Mouse (Mus musculus) kidney, adult 2 months (tissue): Measurements from ENCODE around the gene Cdc5l. TPM values are rescaled to one million over a fixed set of nuclear protein-coding genes. Genes with fewer than 3 reads are reported as not detected.
A peak's percentile ranks its signal among the peaks of the same experiment; 100 is the strongest.

ENCODE experiments used
- DNase-seq: peaks from one replicate; pipeline ENCODE4 v3.0.0; 2021
- H3K27ac ChIP-seq: fragments of 200-500 bp; 2 replicates; pipeline ENCODE4 v1.5.1; 2012; ENCODE audit warnings: low read depth, low read length, control low read depth, inconsistent platforms; ENCODE audit not compliant: insufficient read depth
- H3K27me3 ChIP-seq: fragments of 200-500 bp; replicated peaks from 2 replicates; pipeline ENCODE4 v1.6.1; 2012; ENCODE audit warnings: mild to moderate bottlenecking, moderate library complexity, low read length, inconsistent platforms; ENCODE audit not compliant: control insufficient read depth, insufficient read depth
- H3K36me3 ChIP-seq: fragments of 200-500 bp; 2 replicates; pipeline ENCODE4 v1.6.1; 2012; ENCODE audit warnings: mild to moderate bottlenecking, moderate library complexity, low read length, inconsistent platforms; ENCODE audit not compliant: control insufficient read depth, insufficient read depth
- H3K4me1 ChIP-seq: fragments of 200-500 bp; 2 replicates; pipeline ENCODE4 v1.6.1; 2011; ENCODE audit warnings: low read length; ENCODE audit not compliant: control insufficient read depth, insufficient read depth
- H3K4me3 ChIP-seq: fragments of 200-500 bp; 2 replicates; pipeline ENCODE4 v1.5.1; 2011; ENCODE audit warnings: mild to moderate bottlenecking, low read depth, low read length, control low read depth; ENCODE audit not compliant: insufficient read depth
- CTCF ChIP-seq: fragments of 200-500 bp; conservative IDR thresholded peaks from 2 replicates; pipeline ENCODE4 v1.5.1; 2011; ENCODE audit warnings: low read depth, mild to moderate bottlenecking, control low read depth, low read length, moderate library complexity, mixed read lengths; ENCODE audit not compliant: insufficient read depth, insufficient read length
- POLR2A ChIP-seq: fragments of 200-500 bp; IDR thresholded peaks from one replicate; pipeline ENCODE4 v1.6.1; 2011; ENCODE audit warnings: low read depth, low read length, control low read depth
- WGBS: fragments of 180-500 bp; shearing (Covaris S2); methylation state at CpG from one replicate; pipeline ENCODE4 v1.1.7; 2018; 5-methylcytosine and 5-hydroxymethylcytosine counted together
- polyA plus RNA-seq: library from polyadenylated mRNA; depleted of rRNA; stranded (reverse); fragments of >200 nt; gene quantifications from 2 replicates; pipeline ENCODE4 v1.2.3, GENCODE M21; 2012; rRNA removed

Gene Cdc5l
- polyA plus RNA-seq = 8.9 and 10.9 TPM in 2 replicates

DNA sequence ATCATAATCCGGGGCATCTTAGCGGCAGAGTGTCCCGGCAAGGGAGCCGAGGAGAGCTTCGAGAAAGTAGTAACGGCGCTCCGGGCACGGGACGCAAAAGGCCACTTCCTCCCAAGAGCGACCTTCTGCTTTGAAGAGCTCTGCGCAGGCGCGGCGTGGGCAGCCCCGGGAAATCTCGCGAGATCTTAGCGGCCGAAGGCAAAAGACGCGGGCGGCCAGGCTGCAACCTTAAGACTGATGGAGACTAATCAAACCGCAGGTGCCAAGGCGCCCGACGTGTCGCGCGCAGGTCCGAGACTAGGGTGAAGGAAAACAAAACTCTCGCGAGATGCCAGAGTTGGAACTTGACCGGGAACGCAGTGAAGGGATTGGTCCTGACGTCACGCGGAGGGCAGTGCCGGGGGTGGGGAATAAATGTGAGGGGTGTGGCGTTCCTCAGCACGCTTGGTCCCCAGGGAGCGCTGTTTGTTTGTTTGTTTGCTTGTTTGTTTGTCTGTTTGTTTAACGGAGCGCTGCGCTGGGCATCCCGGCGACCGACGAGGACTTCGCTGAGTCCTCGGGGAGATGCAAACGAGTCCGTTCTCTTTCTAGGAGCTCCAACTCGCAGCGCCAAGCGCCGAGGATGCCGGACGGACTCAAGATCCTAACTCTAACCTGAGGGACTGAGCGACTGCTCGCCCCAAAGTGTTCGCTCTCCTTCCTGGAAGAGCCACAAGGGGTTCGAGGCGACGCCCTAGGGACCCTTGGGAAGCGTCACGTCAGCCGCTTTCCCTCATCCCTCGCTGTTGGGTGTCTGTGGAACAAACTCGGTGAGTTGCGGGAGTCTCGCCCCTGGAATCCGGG, at the start of gene Cdc5l:
Gene Cdc5l, minus strand, starts transcription at position 319 of the 843 bp plus-strand sequence.
- under 1% methylated on average over 73 of the region's 73 CpGs for WGBS
- DNase-seq = peak; percentile 99
- Histone ChIP-seq H3K36me3 (no peaks in the 10 kb centered on the region; the same call in 1 of the 2 replicates), H3K4me3 (peak within 1 kb of the TSS; percentile 97), H3K27ac (peak within 1 kb of the TSS; percentile 97), H3K27me3 (no peaks in the 10 kb centered on the region), H3K4me1 (peaks cover 5% of the 10 kb centered on the region; the same call in 1 of the 2 replicates)
- peak; percentile 88 for TF ChIP-seq POLR2A
- TF ChIP-seq CTCF = peak; percentile 23; the same call in 1 of the 2 replicates

DNA sequence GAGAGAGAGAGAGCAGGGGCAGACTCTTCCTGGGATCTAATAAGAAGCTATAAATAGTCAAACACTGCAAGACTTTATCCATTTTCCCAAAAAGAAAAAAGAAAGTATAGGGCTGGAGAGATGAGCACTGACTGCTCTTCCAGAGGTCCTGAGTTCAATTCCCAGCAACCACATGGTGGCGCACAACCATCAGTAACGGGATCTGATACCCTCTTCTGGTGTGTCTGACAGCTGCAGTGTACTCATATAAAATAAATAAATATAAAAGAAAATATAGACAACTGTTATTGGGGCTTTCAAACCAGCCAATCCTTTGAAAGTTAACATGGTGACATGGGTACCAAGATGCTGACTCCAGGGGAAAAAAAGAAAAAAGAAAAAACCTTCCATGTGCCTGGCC, 46.9 kb upstream of the Cdc5l start:
- WGBS = 43% methylated on average over 2 of the region's 2 CpGs
- DNase-seq = no peak
- Histone ChIP-seq H3K27ac (no peak overlapping the region), H3K36me3 (no peaks in the 10 kb centered on the region), H3K27me3 (no peaks in the 10 kb centered on the region; the same call in 1 of the 2 replicates), H3K4me1 (no peaks in the 10 kb centered on the region), H3K4me3 (no peak overlapping the region)
- no peak for TF ChIP-seq POLR2A
- peak; percentile 36 for TF ChIP-seq CTCF

DNA sequence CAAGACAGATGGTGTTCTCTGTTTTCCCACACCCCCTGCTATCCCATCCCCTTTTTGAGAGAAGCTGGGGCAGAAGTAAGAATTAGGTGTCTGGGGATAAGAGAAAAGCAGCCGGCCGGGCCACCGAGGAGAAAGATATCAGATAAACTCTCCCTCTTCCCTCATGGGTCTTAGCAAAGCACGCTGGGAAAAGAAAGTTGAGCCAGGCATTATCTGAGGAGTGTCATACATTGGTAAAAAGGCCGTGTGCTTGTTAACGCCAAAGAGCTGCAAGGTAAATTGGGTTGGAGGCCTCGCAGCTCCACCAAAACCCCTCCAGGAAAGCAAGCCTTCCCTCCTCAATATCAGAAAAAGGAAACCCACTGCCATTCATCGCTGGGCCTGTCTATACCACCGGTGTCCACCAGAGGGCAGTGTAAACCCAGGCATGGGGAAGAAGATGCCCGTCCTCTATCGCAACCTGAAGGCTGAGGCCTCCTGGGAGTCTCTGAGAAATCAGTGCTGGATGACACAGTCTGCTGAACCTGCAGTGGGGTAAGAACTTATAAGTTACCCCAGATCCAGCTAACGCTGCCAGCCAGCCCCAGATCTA, 44.8 kb upstream of the Cdc5l start:
- Histone ChIP-seq H3K4me3 (no peak overlapping the region), H3K4me1 (no peaks in the 10 kb centered on the region), H3K36me3 (no peaks in the 10 kb centered on the region), H3K27me3 (no peaks in the 10 kb centered on the region), H3K27ac (no peak overlapping the region)
- 15% methylated on average over 12 of the region's 12 CpGs for WGBS
- TF ChIP-seq POLR2A (no peak), CTCF (peak; percentile 97)
- peak; percentile 71 for DNase-seq

DNA sequence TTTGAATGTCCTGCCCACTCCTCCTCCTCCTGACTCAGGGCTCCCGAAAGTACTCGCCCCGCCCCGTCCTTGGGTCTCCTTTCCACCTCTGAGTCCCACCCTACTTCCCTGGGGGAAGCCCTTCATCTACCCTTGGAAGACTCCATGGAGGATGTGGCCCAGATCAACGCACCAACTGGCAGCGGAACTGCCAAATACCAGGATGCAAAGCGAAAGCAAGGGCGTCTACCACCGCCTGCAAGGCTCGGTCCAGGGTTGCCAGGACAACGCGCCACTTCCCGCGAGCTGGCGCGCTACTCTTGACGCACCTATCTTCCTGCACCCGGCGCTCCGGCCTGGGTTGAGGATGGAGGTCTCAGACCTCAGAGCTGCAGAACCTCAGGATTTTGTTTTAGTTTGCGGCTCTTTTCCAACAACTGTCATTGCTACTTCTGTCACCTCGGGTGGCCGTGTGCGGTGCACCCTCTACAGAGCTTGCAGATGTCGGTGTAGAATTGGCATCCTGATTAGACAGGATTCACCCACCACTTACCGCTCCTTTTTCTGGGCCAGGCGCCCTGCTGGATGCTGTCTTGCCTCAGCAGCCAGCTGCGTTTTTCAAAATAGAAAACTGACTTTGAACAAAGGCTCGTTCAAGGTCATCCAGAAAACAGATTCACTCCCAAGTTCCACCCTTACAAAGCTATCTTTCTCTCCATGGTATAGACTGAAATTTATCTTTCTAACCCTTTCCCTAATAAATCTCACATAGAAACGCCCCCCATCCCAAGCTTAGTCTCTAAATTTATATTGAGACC, 41.3 kb upstream of the Cdc5l start, which contains the start of gene Spats1:
Gene Spats1, minus strand, starts transcription at position 747 of the 797 bp plus-strand sequence.
- peak; percentile 52 for DNase-seq
- WGBS = 4% methylated on average over 30 of the region's 30 CpGs
- peak within 1 kb of the TSS; percentile 41 for H3K4me3 ChIP-seq

DNA sequence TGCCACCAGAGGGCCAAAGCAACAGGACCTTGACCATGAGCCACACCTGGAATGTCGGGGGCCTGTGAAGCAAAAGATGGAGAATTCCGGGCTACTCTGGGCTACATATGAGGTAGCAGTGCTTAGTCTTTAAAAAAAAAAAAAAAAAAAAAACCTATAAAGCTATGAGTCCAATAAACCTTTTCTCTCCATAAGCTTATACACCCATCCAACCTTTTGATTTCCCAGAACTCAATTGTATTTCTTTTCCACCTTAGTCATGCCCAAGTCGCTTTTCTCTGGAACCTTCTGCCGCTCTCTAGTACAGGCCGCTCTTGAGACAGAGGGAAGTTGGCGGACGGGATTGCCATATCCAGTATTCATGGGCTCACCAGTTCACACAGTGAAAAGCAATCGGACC, 40.6 kb upstream of the Cdc5l start:
- no peak for DNase-seq
- no peaks in the 10 kb centered on the region for H3K36me3 ChIP-seq
- 66% methylated on average over 8 of the region's 8 CpGs for WGBS
- H3K27me3 ChIP-seq = no peaks in the 10 kb centered on the region
- no peak overlapping the region for H3K27ac ChIP-seq
- H3K4me1 ChIP-seq = no peaks in the 10 kb centered on the region
- peak overlapping the region; percentile 41 for H3K4me3 ChIP-seq
- TF ChIP-seq POLR2A (no peak), CTCF (no peak)

More for the DNA sequence above, 41.3 kb upstream of the Cdc5l start, which contains the start of gene Spats1:
- no peak for TF ChIP-seq POLR2A
- no peak for TF ChIP-seq CTCF
- H3K27me3 ChIP-seq = no peaks in the 10 kb centered on the region
- no peaks in the 10 kb centered on the region for H3K4me1 ChIP-seq
- H3K27ac ChIP-seq = no peak within 1 kb of the TSS
- H3K36me3 ChIP-seq = no peaks in the 10 kb centered on the region

DNA sequence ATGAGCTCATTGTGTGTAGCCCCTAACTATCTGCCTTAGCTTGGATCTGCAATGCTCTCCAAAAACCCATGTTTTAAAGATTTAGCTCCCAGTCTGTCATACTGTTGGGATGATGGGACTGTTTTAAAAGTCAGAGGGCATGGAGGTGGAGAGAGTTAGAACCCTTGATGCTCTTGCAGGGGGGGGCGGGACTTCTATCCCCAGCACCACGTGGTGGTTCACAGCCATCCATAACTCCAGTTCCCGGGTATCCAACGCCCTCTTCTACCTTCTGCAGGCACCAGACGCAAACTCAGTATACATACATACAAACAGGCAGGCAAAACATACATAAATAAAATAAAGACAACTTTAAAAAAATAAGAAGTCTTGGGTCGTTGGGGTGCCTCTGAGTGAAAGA, 40.1 kb upstream of the Cdc5l start:
- Histone ChIP-seq H3K27ac (no peak overlapping the region), H3K4me3 (no peak overlapping the region), H3K27me3 (no peaks in the 10 kb centered on the region), H3K4me1 (no peaks in the 10 kb centered on the region), H3K36me3 (no peaks in the 10 kb centered on the region)
- WGBS = 73% methylated on average over 6 of the region's 6 CpGs
- TF ChIP-seq POLR2A (no peak), CTCF (no peak)
- DNase-seq = no peak

DNA sequence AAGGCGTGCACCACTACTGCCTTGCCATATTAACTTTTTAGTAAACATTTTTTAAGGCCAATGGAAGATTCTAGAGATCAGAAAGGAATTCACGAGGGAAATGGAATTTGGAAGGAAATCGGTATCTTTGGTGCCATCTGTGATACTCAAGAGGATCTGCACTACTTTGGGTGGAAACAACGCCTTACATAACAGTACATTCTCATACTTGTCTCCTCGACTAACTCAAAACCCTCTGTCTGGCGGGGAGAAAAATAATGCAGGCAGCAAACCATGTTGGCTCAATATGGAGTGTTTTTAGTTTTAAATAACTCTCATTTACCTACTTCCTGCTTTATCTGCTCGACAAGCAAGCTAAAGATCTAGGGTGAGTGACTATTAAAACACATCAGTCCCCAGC, 37.2 kb upstream of the Cdc5l start:
- no peaks in the 10 kb centered on the region for H3K4me1 ChIP-seq
- no peaks in the 10 kb centered on the region for H3K27me3 ChIP-seq
- no peak for DNase-seq
- 78% methylated on average over 7 of the region's 7 CpGs for WGBS
- no peak for TF ChIP-seq CTCF
- TF ChIP-seq POLR2A = no peak
- no peak overlapping the region for H3K4me3 ChIP-seq
- no peaks in the 10 kb centered on the region for H3K36me3 ChIP-seq
- no peak overlapping the region for H3K27ac ChIP-seq
